Mouse (Mus musculus): ENCODE measurements around the gene Cacna1e.

Cacna1e gene

GRCm38 (mm10) chr1:154705882-154706565 lies 178.3 kb downstream of the Cacna1e start:
- no peak for DNase-seq

GRCm38 (mm10) chr1:154704558-154705185 lies 179.6 kb downstream of the Cacna1e start:
- no peak for DNase-seq

- no peak for DNase-seq
Observed at GRCm38 (mm10) chr1:154702623-154703022, 181.7 kb downstream of the Cacna1e start.

- no peak for DNase-seq
Observed at GRCm38 (mm10) chr1:154688876-154689665, 195.2 kb downstream of the Cacna1e start.

GRCm38 (mm10) chr1:154686861-154687260 lies 197.4 kb downstream of the Cacna1e start:
- no peak for DNase-seq

- no peak for DNase-seq
Observed at GRCm38 (mm10) chr1:154683477-154684106, 200.7 kb downstream of the Cacna1e start.

GRCm38 (mm10) chr1:154678989-154679388 lies 205.3 kb downstream of the Cacna1e start:
- DNase-seq: no peak

- no peak for DNase-seq
Observed at GRCm38 (mm10) chr1:154678151-154678550, 206.2 kb downstream of the Cacna1e start.

GRCm38 (mm10) chr1:154677677-154678076 lies 206.6 kb downstream of the Cacna1e start:
- no peak for DNase-seq

- no peak for DNase-seq
Observed at GRCm38 (mm10) chr1:154663721-154664120, 220.6 kb downstream of the Cacna1e start.

- DNase-seq: no peak
Observed at GRCm38 (mm10) chr1:154661977-154662376, 222.3 kb downstream of the Cacna1e start.

GRCm38 (mm10) chr1:154661221-154661864 lies 223.0 kb downstream of the Cacna1e start:
- DNase-seq: peak; percentile 5

- DNase-seq: no peak
Observed at GRCm38 (mm10) chr1:154657366-154657765, 226.9 kb downstream of the Cacna1e start.

GRCm38 (mm10) chr1:154653951-154654350 lies 230.3 kb downstream of the Cacna1e start:
- no peak for DNase-seq

- DNase-seq: no peak
Observed at GRCm38 (mm10) chr1:154646156-154646950, 237.9 kb downstream of the Cacna1e start.

GRCm38 (mm10) chr1:154637821-154638220 lies 246.5 kb downstream of the Cacna1e start:
- DNase-seq: no peak

GRCm38 (mm10) chr1:154635766-154636165 lies 248.5 kb downstream of the Cacna1e start:
- DNase-seq: no peak

GRCm38 (mm10) chr1:154632886-154633285 lies 251.4 kb downstream of the Cacna1e start:
- no peak for DNase-seq

GRCm38 (mm10) chr1:154622666-154623653 lies 261.3 kb downstream of the Cacna1e start:
- DNase-seq: no peak

GRCm38 (mm10) chr1:154617743-154618455 lies 266.4 kb downstream of the Cacna1e start:
- no peak for DNase-seq

Measured in liver (tissue).